Mouse (Mus musculus): ENCODE data around the gene Olfr547. TPM values are rescaled to one million over a fixed set of nuclear protein-coding genes. Genes with fewer than 3 reads are reported as not detected.

Olfr547 gene
- polyA plus RNA-seq, 1 experiment from 2014 or later, result not detected

GRCm38 (mm10) chr7:102514144-102514543 is 20.4 kb upstream of the Olfr547 start:
- Histone ChIP-seq H3K9ac (no peak overlapping the region), H3K27ac (replicated peaks) (no peak overlapping the region), H3K9me3 (no peaks in the 10 kb centered on the region), H3K4me2 (no peak overlapping the region), H3K4me1 (replicated peaks) (peaks cover 18% of the 10 kb centered on the region), H3K36me3 (no peaks in the 10 kb centered on the region), H3K27me3 (peaks cover 7% of the 10 kb centered on the region; the same call in 1 of the 2 replicates), H3K4me3 (no peak overlapping the region)
- no peak for ATAC-seq (ENCODE audit: low FRiP score, low read depth)
- 84% methylated on average over 4 of the region's 4 CpGs for WGBS

GRCm38 (mm10) chr7:102516261-102517050 is 18.1 kb upstream of the Olfr547 start:
- Histone ChIP-seq H3K9ac (no peak overlapping the region), H3K9me3 (no peaks in the 10 kb centered on the region), H3K4me3 (no peak overlapping the region), H3K4me2 (no peak overlapping the region), H3K27me3 (peaks cover 7% of the 10 kb centered on the region; the same call in 1 of the 2 replicates), H3K27ac (replicated peaks) (0 out of 2 replicates have a peak overlapping the region, but pooled peaks have one; percentile 25), H3K4me1 (replicated peaks) (peaks cover 18% of the 10 kb centered on the region), H3K36me3 (no peaks in the 10 kb centered on the region)
- 0 out of 2 replicates have a peak, but pooled peaks have one; percentile 24 for ATAC-seq (ENCODE audit: low FRiP score, low read depth)
- WGBS, result 54% methylated on average over 10 of the region's 10 CpGs

- no peak for ATAC-seq (ENCODE audit: low FRiP score, low read depth)
- Histone ChIP-seq H3K9ac (no peak overlapping the region), H3K27ac (replicated peaks) (no peak overlapping the region), H3K4me2 (no peak overlapping the region), H3K9me3 (no peaks in the 10 kb centered on the region), H3K36me3 (no peaks in the 10 kb centered on the region), H3K4me1 (replicated peaks) (peaks cover 18% of the 10 kb centered on the region), H3K4me3 (no peak overlapping the region), H3K27me3 (peaks cover 7% of the 10 kb centered on the region; the same call in 1 of the 2 replicates)
- 54% methylated on average over 2 of the region's 2 CpGs for WGBS
Measured at GRCm38 (mm10) chr7:102517051-102517335, 17.6 kb upstream of the Olfr547 start.

- no peak for ATAC-seq (ENCODE audit: low FRiP score, low read depth)
- H3K27me3 ChIP-seq, result no peaks in the 10 kb centered on the region
- H3K27ac ChIP-seq (replicated peaks), result no peak overlapping the region
- no peaks in the 10 kb centered on the region for H3K4me1 ChIP-seq (replicated peaks)
- no peaks in the 10 kb centered on the region for H3K9me3 ChIP-seq
- no peak overlapping the region for H3K4me3 ChIP-seq
- 77% methylated on average over 1 of the region's 1 CpGs for WGBS
- H3K36me3 ChIP-seq, result no peaks in the 10 kb centered on the region
- H3K9ac ChIP-seq, result no peak overlapping the region
- H3K4me2 ChIP-seq, result no peak overlapping the region
Measured at GRCm38 (mm10) chr7:102529052-102529451, 5.5 kb upstream of the Olfr547 start.

- Histone ChIP-seq H3K4me1 (replicated peaks) (no peaks in the 10 kb centered on the region), H3K27me3 (no peaks in the 10 kb centered on the region), H3K4me2 (no peak within 1 kb of the TSS), H3K36me3 (no peaks in the 10 kb centered on the region), H3K4me3 (no peak within 1 kb of the TSS), H3K27ac (replicated peaks) (no peak within 1 kb of the TSS), H3K9me3 (no peaks in the 10 kb centered on the region), H3K9ac (no peak within 1 kb of the TSS)
- 98% methylated on average over 2 of the region's 2 CpGs for WGBS
- no peak for ATAC-seq (ENCODE audit: low FRiP score, low read depth)
Measured at GRCm38 (mm10) chr7:102540596-102540995, 6.0 kb downstream of the Olfr547 start, which contains the start of gene Olfr548-ps1. TSS of gene Olfr548-ps1 (plus strand) at chr7:102540896.

GRCm38 (mm10) chr7:102541251-102541650 is 6.7 kb downstream of the Olfr547 start:
- no peak for ATAC-seq (ENCODE audit: low FRiP score, low read depth)
- Histone ChIP-seq H3K9ac (no peak overlapping the region), H3K36me3 (no peaks in the 10 kb centered on the region), H3K4me3 (no peak overlapping the region), H3K4me1 (replicated peaks) (no peaks in the 10 kb centered on the region), H3K27ac (replicated peaks) (no peak overlapping the region), H3K27me3 (no peaks in the 10 kb centered on the region), H3K9me3 (no peaks in the 10 kb centered on the region), H3K4me2 (no peak overlapping the region)
- WGBS, result 69% methylated on average over 3 of the region's 3 CpGs

- no peak for ATAC-seq (ENCODE audit: low FRiP score, low read depth)
Measured at GRCm38 (mm10) chr7:102549570-102549969, 15.0 kb downstream of the Olfr547 start, which contains the start of gene Olfr549. TSS of gene Olfr549 (plus strand) at chr7:102549870.

GRCm38 (mm10) chr7:102553279-102553678 is 18.7 kb downstream of the Olfr547 start:
- H3K4me3 ChIP-seq, result no peak overlapping the region
- 85% methylated on average over 3 of the region's 3 CpGs for WGBS
- ATAC-seq (ENCODE audit: low FRiP score, low read depth), result no peak
- no peaks in the 10 kb centered on the region for H3K9me3 ChIP-seq
- H3K27ac ChIP-seq (replicated peaks), result no peak overlapping the region
- H3K9ac ChIP-seq, result no peak overlapping the region
- H3K36me3 ChIP-seq, result no peaks in the 10 kb centered on the region
- H3K4me1 ChIP-seq (replicated peaks), result no peaks in the 10 kb centered on the region
- H3K27me3 ChIP-seq, result no peaks in the 10 kb centered on the region
- no peak overlapping the region for H3K4me2 ChIP-seq

More at GRCm38 (mm10) chr7:102549570-102549969, 15.0 kb downstream of the Olfr547 start, which contains the start of gene Olfr549:
- Histone ChIP-seq H3K27me3 (no peaks in the 10 kb centered on the region), H3K4me3 (no peak within 1 kb of the TSS), H3K9ac (no peak within 1 kb of the TSS), H3K4me2 (no peak within 1 kb of the TSS), H3K4me1 (replicated peaks) (no peaks in the 10 kb centered on the region), H3K27ac (replicated peaks) (no peak within 1 kb of the TSS), H3K36me3 (no peaks in the 10 kb centered on the region), H3K9me3 (no peaks in the 10 kb centered on the region)
- 91% methylated on average over 3 of the region's 3 CpGs for WGBS

- no peaks in the 10 kb centered on the region for H3K36me3 ChIP-seq
- WGBS, result 21% methylated on average over 10 of the region's 10 CpGs
- no peaks in the 10 kb centered on the region for H3K27me3 ChIP-seq
- H3K9ac ChIP-seq, result peak within 1 kb of the TSS; percentile 14; the same call in 1 of the 2 replicates
- H3K9me3 ChIP-seq, result no peaks in the 10 kb centered on the region
- H3K4me2 ChIP-seq, result peak within 1 kb of the TSS; percentile 37
- H3K4me1 ChIP-seq (replicated peaks), result no peaks in the 10 kb centered on the region
- peak within 1 kb of the TSS; percentile 30 for H3K4me3 ChIP-seq
- ATAC-seq (ENCODE audit: low FRiP score, low read depth), result peak; percentile 79; the same call in 1 of the 2 replicates
- H3K27ac ChIP-seq (replicated peaks), result no peak within 1 kb of the TSS
Measured at GRCm38 (mm10) chr7:102564999-102565997, 30.7 kb downstream of the Olfr547 start, which contains the start of gene Trim21. TSS of gene Trim21 (minus strand) at chr7:102565486.

GRCm38 (mm10) chr7:102566219-102566618 is 31.7 kb downstream of the Olfr547 start:
- H3K4me1 ChIP-seq (replicated peaks), result no peaks in the 10 kb centered on the region
- no peak overlapping the region for H3K9ac ChIP-seq
- no peak for ATAC-seq (ENCODE audit: low FRiP score, low read depth)
- WGBS, result 92% methylated on average over 4 of the region's 4 CpGs
- no peak overlapping the region for H3K27ac ChIP-seq (replicated peaks)
- H3K4me2 ChIP-seq, result no peak overlapping the region
- H3K27me3 ChIP-seq, result no peaks in the 10 kb centered on the region
- H3K36me3 ChIP-seq, result no peaks in the 10 kb centered on the region
- H3K4me3 ChIP-seq, result no peak overlapping the region
- H3K9me3 ChIP-seq, result no peaks in the 10 kb centered on the region

GRCm38 (mm10) chr7:102571142-102571541 is 36.6 kb downstream of the Olfr547 start, which contains the start of gene Olfr550:
TSS of gene Olfr550 (plus strand) at chr7:102571442.
- Histone ChIP-seq H3K4me1 (replicated peaks) (no peaks in the 10 kb centered on the region), H3K9ac (no peak within 1 kb of the TSS), H3K27ac (replicated peaks) (no peak within 1 kb of the TSS), H3K4me3 (no peak within 1 kb of the TSS), H3K36me3 (no peaks in the 10 kb centered on the region), H3K27me3 (no peaks in the 10 kb centered on the region), H3K4me2 (no peak within 1 kb of the TSS), H3K9me3 (no peaks in the 10 kb centered on the region)
- WGBS, result 94% methylated on average over 8 of the region's 8 CpGs
- no peak for ATAC-seq (ENCODE audit: low FRiP score, low read depth)

All from hindbrain, embryonic 15.5 days (tissue).